Mouse (Mus musculus): Measurements from ENCODE around the gene Tbx18.

Tbx18 gene

DNA sequence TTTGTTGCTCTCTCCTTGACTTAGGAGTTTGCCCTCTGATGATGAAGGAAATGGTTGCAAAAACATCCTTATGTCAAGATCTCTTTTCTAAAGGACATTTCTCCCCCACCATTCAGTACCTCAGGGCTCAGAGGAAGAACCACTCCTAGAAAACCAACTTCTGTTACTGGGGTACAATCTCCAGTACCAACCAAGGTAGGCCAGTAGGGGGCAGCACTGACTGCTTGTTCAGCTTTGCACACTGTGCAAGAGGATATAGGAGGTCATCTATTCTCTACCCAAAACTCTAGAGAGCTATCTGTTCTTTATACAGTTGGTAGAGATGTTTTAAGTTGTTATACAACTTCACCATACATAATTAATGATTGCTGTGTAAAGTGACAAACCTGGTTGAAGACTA is 22.9 kb downstream of the Tbx18 start:
- no peak for DNase-seq

DNA sequence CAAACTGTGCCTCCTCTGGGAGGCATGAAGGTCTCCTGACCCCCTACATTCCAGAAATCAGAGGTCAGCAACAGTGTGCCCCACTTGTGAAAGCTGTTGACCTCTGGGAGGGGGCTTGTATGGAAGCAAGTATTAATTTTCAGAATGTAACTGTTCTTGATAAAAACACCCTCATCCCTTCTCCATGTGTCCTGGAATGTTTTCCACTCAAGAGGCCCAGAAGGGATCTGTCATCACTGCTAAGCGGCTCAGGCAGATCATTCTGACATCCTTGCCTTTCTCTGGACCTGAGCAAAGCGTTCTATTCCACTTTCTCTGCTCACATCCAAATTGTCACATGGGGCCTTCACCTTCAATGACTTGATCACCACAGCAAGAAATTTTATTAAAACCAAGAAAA is 28.8 kb downstream of the Tbx18 start:
- no peak for DNase-seq

DNA sequence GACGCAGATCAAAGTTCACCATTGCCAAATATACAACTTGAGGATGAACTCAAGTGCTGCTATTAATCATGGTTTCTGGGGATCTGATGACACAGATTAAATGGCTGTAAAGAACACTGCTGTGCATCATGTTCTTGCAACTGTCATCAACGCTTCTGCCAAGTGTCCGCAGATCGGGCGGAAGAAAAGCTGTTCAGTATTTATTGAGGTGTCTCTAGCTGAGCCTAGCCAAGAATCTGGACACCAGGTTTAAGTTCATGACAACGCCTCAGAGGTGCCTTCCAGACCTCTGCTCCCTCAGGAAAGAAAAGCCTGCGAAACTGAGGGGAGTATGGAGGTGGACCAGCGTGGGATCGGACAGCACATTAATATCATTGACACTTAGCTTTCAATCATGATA is 44.1 kb downstream of the Tbx18 start:
- DNase-seq, result no peak

DNA sequence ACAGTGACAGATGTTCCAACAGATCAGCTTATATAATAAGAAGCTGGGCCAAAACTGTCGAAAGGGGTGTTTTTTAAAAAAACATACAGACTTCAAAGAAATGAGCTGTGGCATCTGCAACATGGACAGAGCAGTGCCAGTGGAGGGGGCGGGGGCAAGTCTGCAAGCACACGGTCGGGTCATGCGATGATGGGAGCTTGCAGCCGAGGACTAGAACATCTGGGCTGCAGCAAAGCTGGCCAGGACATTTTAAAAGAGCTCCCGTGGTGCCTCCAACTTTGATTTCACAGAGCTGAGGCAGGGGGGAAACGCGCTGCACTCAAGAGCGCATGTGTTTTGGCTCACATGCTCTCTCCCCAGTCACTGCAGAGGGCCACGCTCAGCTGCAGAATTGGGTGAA is 48.8 kb downstream of the Tbx18 start:
- DNase-seq, result no peak

Data from cerebellum, adult 11 months (tissue).